In genomic region chrX:169089221-169089620, GRCm38 (mm10) we compare ENCODE assay signal across 28 mouse cellular contexts.
A peak's percentile ranks its signal among the peaks of the same experiment; 100 is the strongest.
DNase-seq lines count a peak whose midpoint lies in the region; ATAC-seq lines count a peak whose summit lies in the region.
"Had no signal": no experiment of that assay in that cellular context is flagged by ENCODE, and none has a peak within 500 bp of the region (broad histone marks: within the 10 kb centered on the region; RNA-seq: fewer than 3 reads in every experiment).

No protein-coding gene starts in this region.

- DNase-seq in heart, adult 8-10 months (ENCODE audit: low spot score) = peak; percentile 22
- DNase-seq in heart, adult 11 months = no peak
- peak; percentile 4 for DNase-seq in kidney, postnatal 10 days
- DNase-seq in Muller cell, postnatal 12 days (ENCODE audit: inconsistent ontology term) = peak; percentile 21
- DNase-seq in lung, postnatal 25 days (ENCODE audit: low spot score) = peak; percentile 14
- DNase-seq: adrenal gland, adult 8-10 months; B cell, adult 2 months; cerebellum, adult 11-12 months; cerebellum, postnatal 10 days; kidney, postnatal 4 days; layer of hippocampus, adult 9-11 months; left cerebral cortex, postnatal 4 days; retina, postnatal 1 day; right cerebral cortex, postnatal 25 days had no signal

- H3K9ac ChIP-seq in kidney, embryonic 16.5 days (replicated peaks; ENCODE audit: low read length) = no peak overlapping the region
- H3K9ac ChIP-seq in hindbrain, embryonic 13.5 days = no peak overlapping the region
- H3K9ac ChIP-seq: intestine, embryonic 15.5 days; limb, embryonic 15.5 days; liver, embryonic 14.5 days; midbrain, embryonic 15.5 days; neural tube, embryonic 12.5 days had no signal

- no peak overlapping the region for H3K4me2 ChIP-seq in kidney, embryonic 16.5 days (replicated peaks; ENCODE audit: low read depth, low read length)
- H3K4me2 ChIP-seq in hindbrain, embryonic 13.5 days = no peak overlapping the region
- H3K4me2 ChIP-seq: intestine, embryonic 15.5 days; limb, embryonic 15.5 days; midbrain, embryonic 15.5 days; neural tube, embryonic 12.5 days had no signal

- H3K36me3 ChIP-seq in kidney, embryonic 16.5 days (ENCODE audit: insufficient read depth, low read length) = no peaks in the 10 kb centered on the region
- no peaks in the 10 kb centered on the region for H3K36me3 ChIP-seq in hindbrain, embryonic 13.5 days
- H3K36me3 ChIP-seq: embryonic facial prominence, embryonic 10.5 days; forebrain, embryonic 10.5 days; G1E; intestine, embryonic 15.5 days; limb, embryonic 15.5 days; midbrain, embryonic 15.5 days; neural tube, embryonic 12.5 days had no signal

- no peak overlapping the region for H3K4me3 ChIP-seq in kidney, embryonic 16.5 days (ENCODE audit: low read length)
- no peak overlapping the region for H3K4me3 ChIP-seq in hindbrain, embryonic 13.5 days
- H3K4me3 ChIP-seq: embryonic facial prominence, embryonic 10.5 days; forebrain, embryonic 10.5 days; intestine, embryonic 15.5 days; left cerebral cortex, adult 2 months; limb, embryonic 15.5 days; midbrain, embryonic 15.5 days; neural tube, embryonic 12.5 days had no signal

- 77% methylated on average over 2 of the region's 2 CpGs for WGBS in kidney, embryonic 16.5 days
- 86% methylated on average over 2 of the region's 2 CpGs for WGBS in hindbrain, embryonic 13.5 days

- H3K27me3 ChIP-seq in kidney, embryonic 16.5 days (ENCODE audit: insufficient read depth, low read length) = peaks cover 1% of the 10 kb centered on the region; the same call in 1 of the 2 replicates
- H3K27me3 ChIP-seq in hindbrain, embryonic 13.5 days = peaks cover 13% of the 10 kb centered on the region; the same call in 1 of the 2 replicates
- H3K27me3 ChIP-seq: CH12.LX; intestine, embryonic 15.5 days; limb, embryonic 15.5 days; neural tube, embryonic 12.5 days had no signal

- no peaks in the 10 kb centered on the region for H3K4me1 ChIP-seq in kidney, embryonic 16.5 days (ENCODE audit: insufficient read depth, low read length)
- H3K4me1 ChIP-seq in hindbrain, embryonic 13.5 days (replicated peaks) = no peaks in the 10 kb centered on the region
- H3K4me1 ChIP-seq: embryonic facial prominence, embryonic 10.5 days; forebrain, embryonic 10.5 days; intestine, embryonic 15.5 days; limb, embryonic 15.5 days; midbrain, embryonic 15.5 days; neural tube, embryonic 12.5 days had no signal

- no peaks in the 10 kb centered on the region for H3K9me3 ChIP-seq in kidney, embryonic 16.5 days (ENCODE audit: low read length)
- no peaks in the 10 kb centered on the region for H3K9me3 ChIP-seq in hindbrain, embryonic 13.5 days
- H3K9me3 ChIP-seq: embryonic facial prominence, embryonic 10.5 days; forebrain, embryonic 10.5 days; G1E; intestine, embryonic 15.5 days; limb, embryonic 15.5 days; midbrain, embryonic 15.5 days; neural tube, embryonic 12.5 days had no signal

- H3K27ac ChIP-seq in kidney, embryonic 16.5 days (ENCODE audit: low read length) = no peak overlapping the region
- no peak overlapping the region for H3K27ac ChIP-seq in hindbrain, embryonic 13.5 days
- H3K27ac ChIP-seq: embryonic facial prominence, embryonic 10.5 days; forebrain, embryonic 10.5 days; intestine, embryonic 15.5 days; left cerebral cortex, adult 2 months; limb, embryonic 15.5 days; liver, embryonic 14.5 days; midbrain, embryonic 15.5 days; neural tube, embryonic 12.5 days had no signal

- ATAC-seq in kidney, embryonic 16.5 days (ENCODE audit: low FRiP score, low TSS enrichment) = no peak
- no peak for ATAC-seq in hindbrain, embryonic 13.5 days (ENCODE audit: low FRiP score)
- ATAC-seq: forebrain, embryonic 16.5 days; hindbrain, embryonic 16.5 days; intestine, embryonic 15.5 days; midbrain, embryonic 15.5 days had no signal
